Mouse (Mus musculus) C2C12 (cell line): Measurements from ENCODE around the gene Mosmo. TPM values are rescaled to one million over a fixed set of nuclear protein-coding genes. Genes with fewer than 3 reads are reported as not detected.

Source experiments
- H3K27me3 ChIP-seq: one replicate; pipeline ENCODE4 v1.6.1; 2011; ENCODE audit not compliant: control insufficient read depth, insufficient read depth, insufficient read length
- H3K36me3 ChIP-seq: one replicate; pipeline ENCODE4 v1.6.1; 2011; ENCODE audit not compliant: control insufficient read depth, insufficient read depth
- H3K4me3 ChIP-seq: one replicate; pipeline ENCODE4 v1.5.1; 2011; ENCODE audit warnings: mild to moderate bottlenecking, control low read depth; ENCODE audit not compliant: poor library complexity, insufficient read depth, severe bottlenecking
- H3K79me2 ChIP-seq: one replicate; pipeline ENCODE4 v1.6.1; 2011; ENCODE audit not compliant: control insufficient read depth, insufficient read depth
- H3K79me3 ChIP-seq: one replicate; pipeline ENCODE4 v1.6.1; 2011; ENCODE audit warnings: low read depth, control low read depth
- H3ac ChIP-seq: one replicate; pipeline ENCODE3; 2011; ENCODE audit warnings: low read depth; ENCODE audit not compliant: control insufficient read depth, insufficient read length
- CEBPB ChIP-seq: IDR thresholded peaks from one replicate; pipeline ENCODE4 v1.6.1; 2011; ENCODE audit warnings: low read depth, mild to moderate bottlenecking, control low read depth, moderate library complexity
- CTCF ChIP-seq: IDR thresholded peaks from one replicate; pipeline ENCODE4 v1.5.1; 2011; ENCODE audit not compliant: control insufficient read depth, insufficient read depth, insufficient read length
- FOSL1 ChIP-seq: IDR thresholded peaks from one replicate; pipeline ENCODE4 v1.8.0; 2011; ENCODE audit warnings: mild to moderate bottlenecking, low read length; ENCODE audit not compliant: poor library complexity, insufficient read depth, severe bottlenecking
- MAX ChIP-seq: IDR thresholded peaks from one replicate; pipeline ENCODE4 v1.6.1; 2011; ENCODE audit warnings: mild to moderate bottlenecking, control low read depth
- MYOD1 ChIP-seq: IDR thresholded peaks from one replicate; pipeline ENCODE4 v1.6.1; 2011; ENCODE audit warnings: low read depth; ENCODE audit not compliant: control insufficient read depth, insufficient read length
- MYOG ChIP-seq: IDR thresholded peaks from one replicate; pipeline ENCODE4 v1.6.1; 2011; ENCODE audit not compliant: control insufficient read depth, insufficient read length; ENCODE audit errors: extremely low read depth
- USF1 ChIP-seq: IDR thresholded peaks from one replicate; pipeline ENCODE4 v1.6.1; 2011; ENCODE audit warnings: low read depth, mild to moderate bottlenecking, control low read depth, moderate library complexity
- polyA plus RNA-seq: library from polyadenylated mRNA; unstranded; fragments of >200 nt; fragmentation: generic; extraction: Trizol; gene quantifications from one replicate; pipeline ENCODE4 v1.2.1, GENCODE M21; 2012; ENCODE audit warnings: missing spikeins

Mosmo gene
- polyA plus RNA-seq, 1 experiment: 21.3 TPM

- TF ChIP-seq MAX (no peak), USF1 (no peak), MYOG (no peak)
- H3K79me3 ChIP-seq: peaks cover 32% of the 10 kb centered on the region
- peaks cover 80% of the 10 kb centered on the region for H3K79me2 ChIP-seq
- H3ac ChIP-seq: no peak overlapping the region
- no peak overlapping the region for H3K4me3 ChIP-seq
- no peaks in the 10 kb centered on the region for H3K27me3 ChIP-seq
- H3K36me3 ChIP-seq: peaks cover 12% of the 10 kb centered on the region
Measured at GRCm38 (mm10) chr7:120695196-120695595, 17.8 kb downstream of the Mosmo start.

GRCm38 (mm10) chr7:120695641-120696040 is 18.2 kb downstream of the Mosmo start:
- peaks cover 33% of the 10 kb centered on the region for H3K79me3 ChIP-seq
- no peaks in the 10 kb centered on the region for H3K27me3 ChIP-seq
- H3K36me3 ChIP-seq: peaks cover 12% of the 10 kb centered on the region
- peaks cover 81% of the 10 kb centered on the region for H3K79me2 ChIP-seq
- no peak for TF ChIP-seq MAX
- no peak for TF ChIP-seq CTCF
- TF ChIP-seq MYOG: no peak
- no peak for TF ChIP-seq FOSL1
- TF ChIP-seq CEBPB: no peak
- TF ChIP-seq MYOD1: no peak
- TF ChIP-seq USF1: no peak
- no peak overlapping the region for H3ac ChIP-seq
- H3K4me3 ChIP-seq: no peak overlapping the region

- H3K79me3 ChIP-seq: peaks cover 39% of the 10 kb centered on the region
- H3K79me2 ChIP-seq: peaks cover 80% of the 10 kb centered on the region
- peaks cover 8% of the 10 kb centered on the region for H3K36me3 ChIP-seq
- H3K27me3 ChIP-seq: no peaks in the 10 kb centered on the region
- no peak overlapping the region for H3ac ChIP-seq
- TF ChIP-seq CEBPB (no peak), MAX (no peak), MYOD1 (no peak), USF1 (no peak), FOSL1 (no peak), CTCF (no peak), MYOG (no peak)
- no peak overlapping the region for H3K4me3 ChIP-seq
Measured at GRCm38 (mm10) chr7:120696331-120696730, 18.9 kb downstream of the Mosmo start.

- no peaks in the 10 kb centered on the region for H3K27me3 ChIP-seq
- H3ac ChIP-seq: no peak overlapping the region
- peaks cover 48% of the 10 kb centered on the region for H3K79me3 ChIP-seq
- peaks cover 91% of the 10 kb centered on the region for H3K79me2 ChIP-seq
- peaks cover 5% of the 10 kb centered on the region for H3K36me3 ChIP-seq
- H3K4me3 ChIP-seq: no peak overlapping the region
- TF ChIP-seq MYOD1: no peak
- TF ChIP-seq CTCF: no peak
- TF ChIP-seq MAX: no peak
- no peak for TF ChIP-seq CEBPB
- TF ChIP-seq USF1: no peak
- no peak for TF ChIP-seq FOSL1
- no peak for TF ChIP-seq MYOG
Measured at GRCm38 (mm10) chr7:120699586-120699985, 22.2 kb downstream of the Mosmo start.

GRCm38 (mm10) chr7:120703888-120704287 is 26.5 kb downstream of the Mosmo start:
- Histone ChIP-seq H3K79me3 (peaks cover 42% of the 10 kb centered on the region), H3K27me3 (no peaks in the 10 kb centered on the region), H3K36me3 (no peaks in the 10 kb centered on the region), H3K4me3 (no peak overlapping the region), H3ac (no peak overlapping the region), H3K79me2 (peaks cover 96% of the 10 kb centered on the region)
- no peak for TF ChIP-seq CTCF
- TF ChIP-seq MYOD1: no peak
- TF ChIP-seq USF1: no peak
- no peak for TF ChIP-seq MYOG
- no peak for TF ChIP-seq CEBPB
- no peak for TF ChIP-seq FOSL1
- no peak for TF ChIP-seq MAX

GRCm38 (mm10) chr7:120712071-120712470 is 34.7 kb downstream of the Mosmo start:
- TF ChIP-seq CTCF (no peak), MYOG (no peak), MYOD1 (no peak), MAX (no peak)
- no peak overlapping the region for H3ac ChIP-seq
- H3K36me3 ChIP-seq: no peaks in the 10 kb centered on the region
- peaks cover 96% of the 10 kb centered on the region for H3K79me2 ChIP-seq
- peaks cover 48% of the 10 kb centered on the region for H3K79me3 ChIP-seq
- H3K27me3 ChIP-seq: no peaks in the 10 kb centered on the region
- no peak overlapping the region for H3K4me3 ChIP-seq
